Mouse (Mus musculus): ENCODE results near the gene Mturn. TPM values are rescaled to one million over a fixed set of nuclear protein-coding genes. Genes with fewer than 3 reads are reported as not detected.

The Mturn gene
- total and polyA plus RNA-seq, 2 experiments from 2014 or later, result 72.5 to 148 TPM

DNA sequence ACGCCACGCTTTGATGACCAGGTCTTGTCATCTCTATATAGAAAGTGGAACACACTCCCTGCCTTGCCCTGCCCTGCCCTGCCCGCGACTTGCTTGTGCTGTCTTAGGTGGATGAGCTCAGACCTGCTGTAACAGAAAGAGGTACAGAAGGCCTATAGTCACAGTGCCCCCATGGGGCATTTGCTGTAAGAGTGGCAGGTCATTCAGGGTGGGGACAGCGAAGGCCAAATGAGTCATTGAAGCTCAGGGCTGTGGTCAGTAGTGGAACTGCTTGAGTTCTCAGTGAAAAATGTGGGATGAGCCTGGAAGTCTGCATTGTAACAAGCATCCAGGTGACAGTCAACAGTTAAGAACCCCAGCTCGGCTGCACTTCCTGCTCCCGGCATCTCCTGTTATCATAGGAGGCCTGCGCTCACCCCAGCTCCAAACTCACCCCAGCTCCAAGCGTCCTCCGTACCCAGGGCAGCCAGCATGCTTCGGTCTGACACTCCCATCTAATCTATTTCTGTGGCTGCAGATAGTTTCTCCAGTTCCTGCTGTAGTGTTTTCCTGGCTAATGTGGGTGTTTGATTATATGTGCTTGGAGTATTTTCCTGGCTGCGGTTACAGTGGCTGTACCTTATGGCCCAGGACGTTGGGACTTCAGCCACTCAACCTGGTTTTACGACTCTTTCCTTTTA lies 4.4 kb downstream of the Mturn start:
- 85% methylated on average over 14 of the region's 14 CpGs for WGBS
- Histone ChIP-seq H3K4me1 (ENCODE audit: insufficient read depth, low read length) (no peaks in the 10 kb centered on the region; the same call in 1 of the 2 replicates), H3K9me3 (ENCODE audit: low read length) (no peaks in the 10 kb centered on the region), H3K36me3 (ENCODE audit: insufficient read depth, low read length) (peaks cover 9% of the 10 kb centered on the region; the same call in 1 of the 2 replicates), H3K27me3 (ENCODE audit: insufficient read depth, low read length) (no peaks in the 10 kb centered on the region), H3K4me3 (ENCODE audit: low read length) (no peak overlapping the region), H3K4me2 (ENCODE audit: low read depth, low read length) (no peak overlapping the region), H3K27ac (no peak overlapping the region), H3K9ac (replicated peaks; ENCODE audit: low read length) (no peak overlapping the region)
- no peak for ATAC-seq
- DNase-seq (ENCODE audit: low spot score), result no peak
- TF ChIP-seq CTCF (IDR thresholded peaks at IDR 0.05; ENCODE audit: low read depth), result no peak

DNA sequence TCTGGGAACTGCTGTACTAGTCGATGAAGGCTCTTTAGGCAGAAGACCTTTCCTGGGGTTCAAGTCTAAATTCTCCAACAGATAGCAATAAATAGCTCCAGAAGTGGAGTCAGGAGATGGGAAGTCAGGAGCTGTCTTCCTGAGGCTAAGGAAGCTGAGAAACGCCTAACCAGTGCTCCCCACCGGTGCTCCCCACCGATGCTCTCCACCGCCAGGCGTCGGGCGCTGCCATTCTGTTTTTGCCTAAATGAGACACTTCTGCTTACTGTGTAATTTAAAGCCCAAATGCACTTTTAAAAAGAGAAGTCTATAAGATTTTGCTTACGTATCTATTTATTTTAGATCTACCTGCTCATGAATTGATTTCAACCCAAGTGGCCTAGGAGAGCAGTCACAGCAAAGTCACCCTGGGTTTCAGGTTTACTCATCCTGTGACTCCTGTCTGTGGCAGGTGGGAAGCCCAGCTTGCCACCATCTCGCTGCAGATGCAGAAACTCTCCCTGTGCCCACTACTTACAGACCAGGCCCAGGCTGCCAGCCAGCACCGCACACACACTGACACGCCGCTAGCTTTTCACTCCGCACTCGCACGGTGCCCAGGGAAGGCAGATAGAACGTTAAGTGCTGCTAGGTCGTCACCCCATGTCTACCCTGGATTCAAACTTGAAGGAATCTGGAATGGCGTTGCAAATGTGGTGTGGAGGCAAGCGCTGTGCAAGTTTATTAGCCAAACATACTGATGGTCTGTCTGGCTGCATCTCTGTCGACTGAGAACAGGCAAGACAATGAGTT lies 5.7 kb downstream of the Mturn start:
- no peaks in the 10 kb centered on the region; the same call in 1 of the 2 replicates for H3K4me1 ChIP-seq (ENCODE audit: insufficient read depth, low read length)
- no peak overlapping the region for H3K27ac ChIP-seq
- ATAC-seq (no peak), DNase-seq (ENCODE audit: low spot score) (no peak)
- H3K4me2 ChIP-seq (ENCODE audit: low read depth, low read length), result no peak overlapping the region
- no peak overlapping the region for H3K4me3 ChIP-seq (ENCODE audit: low read length)
- 79% methylated on average over 21 of the region's 21 CpGs for WGBS
- no peak overlapping the region for H3K9ac ChIP-seq (replicated peaks; ENCODE audit: low read length)
- no peak for TF ChIP-seq CTCF (IDR thresholded peaks at IDR 0.05; ENCODE audit: low read depth)
- peaks cover 21% of the 10 kb centered on the region; the same call in 1 of the 2 replicates for H3K36me3 ChIP-seq (ENCODE audit: insufficient read depth, low read length)
- no peaks in the 10 kb centered on the region for H3K27me3 ChIP-seq (ENCODE audit: insufficient read depth, low read length)
- no peaks in the 10 kb centered on the region for H3K9me3 ChIP-seq (ENCODE audit: low read length)

DNA sequence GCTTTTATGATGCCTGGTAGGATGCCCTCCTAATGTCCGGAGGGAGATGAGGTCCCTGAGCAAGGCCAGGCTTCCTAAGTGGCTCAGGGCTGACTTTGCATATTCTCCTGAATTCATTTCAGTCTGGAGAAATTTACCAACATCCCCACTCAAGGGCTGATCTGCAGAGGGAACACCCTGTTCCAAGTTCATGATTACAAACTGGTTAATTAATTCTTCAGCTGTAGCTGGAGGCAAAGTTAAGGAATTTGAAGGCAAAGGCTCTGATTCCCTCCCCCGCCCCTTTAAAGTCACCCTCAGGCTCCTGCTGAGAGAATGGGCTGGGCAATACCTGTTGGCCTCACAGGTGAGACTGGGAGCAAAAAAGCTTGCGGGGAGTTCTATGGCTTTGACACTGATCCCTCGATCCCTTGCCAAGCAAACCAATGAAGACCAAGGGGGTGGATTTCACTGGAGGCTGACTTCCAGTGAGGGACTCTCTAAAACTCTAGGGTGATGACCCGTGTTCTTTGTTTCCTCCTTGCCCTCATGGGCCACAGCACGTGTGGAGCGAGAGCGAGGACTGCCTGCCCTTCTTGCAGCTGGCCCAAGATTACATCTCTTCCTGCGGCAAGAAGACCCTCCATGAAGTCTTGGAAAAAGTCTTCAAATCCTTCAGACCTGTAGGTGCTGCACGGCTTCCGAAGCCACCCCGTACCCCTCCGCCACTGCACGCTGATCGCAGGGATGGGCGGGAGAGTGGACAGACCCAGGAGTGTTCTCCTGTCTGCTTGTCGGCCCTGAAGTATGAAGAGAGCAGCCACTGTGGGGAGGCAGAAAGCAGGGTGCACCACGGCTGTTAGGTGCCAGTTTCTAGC lies 7.3 kb downstream of the Mturn start:
- ATAC-seq (no peak), DNase-seq (ENCODE audit: low spot score) (no peak)
- no peak overlapping the region for H3K4me3 ChIP-seq (ENCODE audit: low read length)
- peaks cover 31% of the 10 kb centered on the region; the same call in 1 of the 2 replicates for H3K36me3 ChIP-seq (ENCODE audit: insufficient read depth, low read length)
- H3K27me3 ChIP-seq (ENCODE audit: insufficient read depth, low read length), result no peaks in the 10 kb centered on the region
- H3K27ac ChIP-seq, result no peak overlapping the region
- TF ChIP-seq CTCF (IDR thresholded peaks at IDR 0.05; ENCODE audit: low read depth), result no peak
- WGBS, result 84% methylated on average over 18 of the region's 18 CpGs
- no peaks in the 10 kb centered on the region for H3K9me3 ChIP-seq (ENCODE audit: low read length)
- no peaks in the 10 kb centered on the region; the same call in 1 of the 2 replicates for H3K4me1 ChIP-seq (ENCODE audit: insufficient read depth, low read length)
- no peak overlapping the region for H3K9ac ChIP-seq (replicated peaks; ENCODE audit: low read length)
- H3K4me2 ChIP-seq (ENCODE audit: low read depth, low read length), result no peak overlapping the region

DNA sequence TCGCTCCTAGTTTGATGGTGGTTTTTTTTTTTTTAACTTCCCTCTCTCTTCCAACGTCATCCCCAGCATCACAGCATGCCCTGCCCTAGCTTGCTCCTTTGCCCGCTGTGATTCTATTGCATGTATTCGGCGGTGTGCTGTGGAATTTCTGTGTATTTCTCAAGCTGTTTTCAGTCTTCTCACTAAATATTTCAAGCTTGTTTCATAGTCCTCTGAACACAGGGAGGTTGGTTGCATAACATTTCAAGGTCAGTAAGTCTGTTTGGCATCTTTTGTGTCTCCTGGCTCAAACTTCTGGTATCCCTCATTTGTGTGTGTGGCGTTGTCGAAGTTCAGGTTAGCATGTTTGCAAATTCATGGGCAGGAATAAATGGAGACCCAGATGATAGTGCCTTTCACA lies 8.3 kb downstream of the Mturn start:
- no peak overlapping the region for H3K4me2 ChIP-seq (ENCODE audit: low read depth, low read length)
- H3K4me1 ChIP-seq (ENCODE audit: insufficient read depth, low read length), result no peaks in the 10 kb centered on the region
- peaks cover 31% of the 10 kb centered on the region; the same call in 1 of the 2 replicates for H3K36me3 ChIP-seq (ENCODE audit: insufficient read depth, low read length)
- 82% methylated on average over 7 of the region's 7 CpGs for WGBS
- no peak for ATAC-seq
- H3K9ac ChIP-seq (replicated peaks; ENCODE audit: low read length), result no peak overlapping the region
- H3K9me3 ChIP-seq (ENCODE audit: low read length), result no peaks in the 10 kb centered on the region
- no peaks in the 10 kb centered on the region for H3K27me3 ChIP-seq (ENCODE audit: insufficient read depth, low read length)
- H3K4me3 ChIP-seq (ENCODE audit: low read length), result no peak overlapping the region
- no peak overlapping the region for H3K27ac ChIP-seq
- TF ChIP-seq CTCF (IDR thresholded peaks at IDR 0.05; ENCODE audit: low read depth), result no peak
- no peak for DNase-seq (ENCODE audit: low spot score)

DNA sequence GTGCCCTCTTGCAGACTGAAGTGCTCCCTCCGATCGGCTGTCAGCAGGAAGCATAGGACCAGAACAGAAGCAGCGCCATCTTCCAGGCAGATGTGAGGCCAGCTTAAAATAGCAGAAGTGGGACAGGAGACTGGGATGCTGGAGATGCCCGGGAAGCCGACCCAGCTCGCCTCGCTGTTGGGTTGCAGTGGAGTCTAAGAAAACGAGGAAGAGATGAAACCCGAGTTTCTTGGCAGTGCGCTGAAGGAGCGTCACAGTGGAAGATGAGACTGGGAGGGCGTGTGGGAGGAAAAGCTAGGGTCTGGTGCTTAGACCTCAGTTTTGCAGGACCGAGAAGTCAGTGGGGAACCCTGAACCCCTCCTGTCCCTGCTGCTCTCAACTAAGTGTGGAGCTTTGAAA lies 9.4 kb downstream of the Mturn start:
- peaks cover 31% of the 10 kb centered on the region; the same call in 1 of the 2 replicates for H3K36me3 ChIP-seq (ENCODE audit: insufficient read depth, low read length)
- no peaks in the 10 kb centered on the region for H3K4me1 ChIP-seq (ENCODE audit: insufficient read depth, low read length)
- no peaks in the 10 kb centered on the region for H3K27me3 ChIP-seq (ENCODE audit: insufficient read depth, low read length)
- no peak overlapping the region for H3K27ac ChIP-seq
- H3K4me3 ChIP-seq (ENCODE audit: low read length), result no peak overlapping the region
- ATAC-seq (no peak), DNase-seq (ENCODE audit: low spot score) (no peak)
- H3K9ac ChIP-seq (replicated peaks; ENCODE audit: low read length), result no peak overlapping the region
- H3K4me2 ChIP-seq (ENCODE audit: low read depth, low read length), result no peak overlapping the region
- no peak for TF ChIP-seq CTCF (IDR thresholded peaks at IDR 0.05; ENCODE audit: low read depth)
- no peaks in the 10 kb centered on the region for H3K9me3 ChIP-seq (ENCODE audit: low read length)
- 85% methylated on average over 13 of the region's 13 CpGs for WGBS

DNA sequence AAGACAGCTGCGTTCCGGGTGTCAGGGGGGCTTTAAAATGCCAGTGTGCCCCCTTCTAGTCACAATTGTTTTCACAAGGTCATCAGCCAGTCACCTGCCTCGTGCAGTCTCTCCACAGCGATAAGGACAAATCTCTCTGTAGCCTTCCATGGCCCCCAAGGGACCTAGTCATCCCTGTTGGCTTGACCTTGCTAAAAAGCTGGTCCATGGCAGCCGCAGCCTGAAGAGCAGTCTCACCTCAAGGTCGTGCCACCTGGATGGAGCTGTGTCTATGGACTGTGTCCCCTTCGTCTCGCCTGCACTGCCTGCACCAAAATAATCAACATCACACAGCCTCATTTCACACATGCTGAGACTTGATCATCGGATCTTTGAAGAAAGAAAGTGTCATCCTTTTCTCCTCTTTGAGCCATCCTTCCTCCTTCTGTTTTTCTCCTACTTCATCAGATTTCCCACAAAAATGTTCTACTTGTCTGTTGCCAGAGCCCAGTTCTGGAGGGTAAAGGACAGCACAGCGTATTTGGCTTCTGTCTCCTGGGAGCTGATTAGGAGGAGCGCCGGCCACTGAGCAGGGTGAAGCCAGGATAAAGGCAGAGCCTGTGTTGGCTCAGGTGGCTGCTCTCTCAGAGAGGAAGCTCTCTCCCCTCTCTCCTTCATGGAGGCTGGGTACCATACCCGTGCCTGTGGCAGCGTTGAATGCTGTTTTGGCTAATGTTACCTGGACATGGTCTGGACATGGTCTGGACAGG lies 10.1 kb downstream of the Mturn start:
- DNase-seq (ENCODE audit: low spot score) (no peak), ATAC-seq (no peak)
- 78% methylated on average over 14 of the region's 14 CpGs for WGBS
- peaks cover 31% of the 10 kb centered on the region; the same call in 1 of the 2 replicates for H3K36me3 ChIP-seq (ENCODE audit: insufficient read depth, low read length)
- H3K9me3 ChIP-seq (ENCODE audit: low read length), result no peaks in the 10 kb centered on the region
- no peak overlapping the region for H3K4me3 ChIP-seq (ENCODE audit: low read length)
- H3K4me2 ChIP-seq (ENCODE audit: low read depth, low read length), result no peak overlapping the region
- no peaks in the 10 kb centered on the region for H3K27me3 ChIP-seq (ENCODE audit: insufficient read depth, low read length)
- H3K27ac ChIP-seq, result no peak overlapping the region
- no peak overlapping the region for H3K9ac ChIP-seq (replicated peaks; ENCODE audit: low read length)
- no peaks in the 10 kb centered on the region for H3K4me1 ChIP-seq (ENCODE audit: insufficient read depth, low read length)
- TF ChIP-seq CTCF (IDR thresholded peaks at IDR 0.05; ENCODE audit: low read depth), result no peak

All from hindbrain, postnatal 0 days (tissue).